Mouse (Mus musculus) adrenal gland, postnatal 4 days (tissue): ENCODE measurements at regions not wholly inside any gene's neighbourhood (a gene's known extent, or its start where the extent isn't known, plus 50 kb on each side); places are given as distances from the start of the nearest gene placed in this dataset.

Experiments used
- DNase-seq, 2 experiments: peaks; one replicate each; pipeline ENCODE4 v3.0.0; 2021 to 2022; ENCODE audit warnings: low spot score in 2 of 2, mixed read lengths in 2 of 2

DNA sequence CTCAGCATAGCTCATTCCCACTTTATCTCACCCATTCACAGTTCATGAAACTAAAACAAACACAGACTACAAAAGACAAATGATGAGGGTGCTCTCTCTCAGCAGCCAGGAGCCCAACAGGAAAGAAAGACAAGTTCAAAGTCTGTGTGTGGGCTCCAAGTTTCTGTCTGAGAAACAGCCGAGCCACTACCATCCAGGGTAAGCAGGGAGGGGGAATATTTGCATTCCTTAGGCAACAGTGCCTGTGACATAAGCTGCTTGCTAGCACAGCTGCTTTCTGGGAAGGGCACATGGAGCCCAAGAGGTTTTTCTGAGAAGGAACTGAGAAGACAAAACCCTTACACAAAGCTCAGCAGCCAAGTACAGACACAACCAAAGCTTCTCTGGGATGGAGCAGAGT lies 78.5 kb downstream of the Cmpk2 start:
- no peak for DNase-seq

DNA sequence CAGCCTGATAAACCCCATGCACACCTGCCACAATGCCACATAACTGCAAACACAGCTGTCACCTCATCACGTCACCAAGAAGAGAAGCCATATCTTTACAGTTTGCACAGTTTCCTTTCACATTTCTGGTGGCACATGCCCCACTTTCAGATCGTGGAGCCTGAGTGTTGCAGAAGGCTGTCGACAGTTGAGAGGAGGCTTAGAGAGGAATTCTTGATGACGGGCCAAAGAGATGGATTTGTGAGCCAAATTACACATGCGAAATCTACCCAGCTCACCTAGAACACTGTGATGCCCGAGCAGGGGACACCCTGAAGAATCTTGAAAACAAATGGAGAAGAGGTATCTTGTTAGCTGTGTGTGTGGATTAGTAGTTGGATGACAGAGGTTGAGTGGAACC lies 77.4 kb downstream of the Cmpk2 start:
- DNase-seq: no peak

DNA sequence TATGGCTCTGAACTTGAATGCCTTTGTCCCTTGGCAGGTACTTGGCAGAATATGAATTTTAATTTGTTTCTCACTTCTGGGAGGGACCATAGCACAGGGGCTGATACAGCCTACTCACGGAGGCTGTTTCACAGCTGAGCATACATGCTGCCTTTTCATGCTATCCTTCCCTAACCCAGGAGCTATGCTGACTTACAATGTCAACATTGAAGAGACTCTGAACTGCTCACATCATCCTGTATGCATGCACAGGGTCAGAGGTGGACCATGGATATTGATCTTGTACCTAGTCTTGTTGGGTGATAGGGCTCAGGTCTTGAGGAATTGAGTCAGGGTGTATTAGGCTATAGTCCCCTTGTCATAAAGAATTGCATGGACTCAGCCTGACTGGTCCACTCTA lies 74.5 kb downstream of the Cmpk2 start:
- DNase-seq: no peak

DNA sequence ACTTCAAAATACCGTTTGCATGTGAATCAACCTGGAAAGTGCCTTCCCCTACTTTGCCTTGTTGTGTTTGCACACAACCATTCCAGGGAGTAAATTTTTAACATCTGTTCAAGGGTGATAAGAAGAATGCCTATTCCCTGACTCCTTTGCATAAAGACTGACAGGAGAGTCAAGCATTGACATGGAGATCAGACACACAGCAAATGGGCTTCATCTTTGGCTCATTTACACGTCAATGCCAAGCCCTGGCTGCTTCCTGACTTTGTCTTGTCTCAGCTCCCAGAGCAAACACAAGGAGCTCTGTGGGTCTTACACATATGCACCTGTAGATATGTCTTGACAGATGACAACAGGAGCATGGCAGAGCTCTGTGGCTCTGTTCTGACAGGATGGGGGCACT lies 73.4 kb downstream of the Cmpk2 start:
- DNase-seq: no peak

DNA sequence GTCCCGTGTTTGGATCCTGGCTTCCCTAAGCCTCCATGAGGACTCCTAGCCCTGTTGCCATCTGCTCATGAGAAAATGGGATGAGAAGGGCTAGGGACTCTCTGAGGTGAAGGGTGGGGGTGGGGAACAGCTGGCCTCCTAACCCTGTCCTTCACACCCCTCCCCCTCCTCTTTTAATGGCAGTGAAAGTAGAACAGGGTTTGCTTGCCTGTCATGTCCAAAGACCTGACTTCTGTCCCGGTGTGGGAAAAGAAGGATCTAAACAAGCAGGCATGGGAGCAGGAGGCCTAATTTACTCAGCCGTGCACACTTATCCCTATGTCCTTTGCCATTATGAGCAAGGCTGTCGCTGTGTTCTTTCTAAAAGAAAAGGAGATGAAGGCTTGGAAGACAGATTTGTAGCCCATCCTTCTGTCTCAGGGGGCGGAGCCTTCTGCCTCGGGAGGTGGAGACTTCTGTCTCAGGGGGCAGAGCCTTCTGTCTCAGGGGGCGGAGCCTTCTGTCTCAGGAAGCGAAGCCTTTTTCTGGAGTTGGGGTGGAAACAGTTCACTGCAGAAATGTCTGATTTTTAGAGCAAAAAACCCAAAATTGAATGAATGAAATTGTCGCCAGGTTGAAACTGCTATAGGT lies 66.4 kb downstream of the Cmpk2 start:
- DNase-seq: no peak

DNA sequence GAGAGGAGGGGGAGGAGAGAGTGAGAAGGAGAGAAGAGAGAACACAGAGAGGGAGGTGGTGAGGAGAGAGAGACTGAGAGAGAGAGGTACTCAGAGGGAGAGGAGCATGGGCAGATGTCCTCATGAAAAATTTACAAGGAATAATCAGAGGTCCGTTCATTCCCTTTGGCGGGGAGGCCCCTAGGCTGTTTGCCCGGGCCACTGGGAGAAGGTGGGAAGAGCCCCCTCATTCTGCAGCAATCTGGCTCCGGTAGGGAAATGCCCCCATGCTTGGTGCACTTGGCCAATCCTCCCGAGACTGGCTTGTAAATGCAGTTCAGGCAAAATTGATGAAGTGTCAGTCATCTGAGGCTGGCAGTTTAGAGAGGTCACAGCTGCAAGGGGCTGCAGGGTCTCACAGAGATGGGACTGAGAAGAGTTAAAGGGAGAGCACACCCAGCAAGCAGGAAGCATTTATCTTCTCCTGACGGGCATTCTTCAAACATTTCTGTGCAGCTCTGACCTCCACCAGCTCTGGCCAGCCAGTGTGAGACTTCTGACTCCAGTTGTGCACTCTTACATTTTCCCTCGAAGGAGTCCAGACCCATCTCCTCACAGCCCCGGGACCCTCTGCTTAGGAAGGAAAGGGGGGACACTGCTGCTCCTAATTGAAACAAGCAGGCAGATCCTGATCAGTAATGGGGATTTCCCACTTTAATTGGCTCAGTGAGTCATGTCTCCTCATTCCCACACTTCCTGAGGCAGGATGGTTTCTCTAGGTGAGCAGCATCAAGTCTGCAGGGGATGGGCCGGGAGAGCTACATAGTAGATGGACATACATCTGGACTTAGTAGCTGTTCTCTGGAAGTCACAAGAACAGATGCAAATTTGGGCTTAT lies 65.5 kb downstream of the Cmpk2 start:
- no peak for DNase-seq

DNA sequence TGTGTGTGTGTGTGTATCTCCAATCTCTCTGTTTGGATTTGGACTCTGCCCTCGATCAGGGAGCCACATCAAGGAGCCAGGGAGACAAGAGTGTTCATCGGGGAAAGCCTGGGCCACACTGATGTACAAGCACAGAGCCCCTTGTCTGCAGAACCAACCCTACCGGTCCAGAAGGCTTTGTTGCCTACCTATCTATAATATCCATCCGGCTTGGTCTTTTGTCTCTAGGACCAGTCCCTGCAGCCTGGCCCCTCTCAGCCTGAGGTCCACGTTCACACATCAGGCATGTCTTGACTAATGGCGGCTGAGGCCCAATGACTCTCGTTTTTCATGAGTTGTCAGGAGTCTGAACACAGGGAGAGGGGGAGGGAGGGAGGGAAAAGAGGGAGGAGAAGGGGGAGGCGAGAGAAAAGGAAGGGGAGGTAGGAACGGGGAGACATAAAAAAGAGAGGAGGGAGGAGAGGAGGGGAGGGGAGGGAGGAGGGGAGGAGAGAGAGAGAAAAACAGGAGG lies 64.7 kb downstream of the Cmpk2 start:
- no peak for DNase-seq

DNA sequence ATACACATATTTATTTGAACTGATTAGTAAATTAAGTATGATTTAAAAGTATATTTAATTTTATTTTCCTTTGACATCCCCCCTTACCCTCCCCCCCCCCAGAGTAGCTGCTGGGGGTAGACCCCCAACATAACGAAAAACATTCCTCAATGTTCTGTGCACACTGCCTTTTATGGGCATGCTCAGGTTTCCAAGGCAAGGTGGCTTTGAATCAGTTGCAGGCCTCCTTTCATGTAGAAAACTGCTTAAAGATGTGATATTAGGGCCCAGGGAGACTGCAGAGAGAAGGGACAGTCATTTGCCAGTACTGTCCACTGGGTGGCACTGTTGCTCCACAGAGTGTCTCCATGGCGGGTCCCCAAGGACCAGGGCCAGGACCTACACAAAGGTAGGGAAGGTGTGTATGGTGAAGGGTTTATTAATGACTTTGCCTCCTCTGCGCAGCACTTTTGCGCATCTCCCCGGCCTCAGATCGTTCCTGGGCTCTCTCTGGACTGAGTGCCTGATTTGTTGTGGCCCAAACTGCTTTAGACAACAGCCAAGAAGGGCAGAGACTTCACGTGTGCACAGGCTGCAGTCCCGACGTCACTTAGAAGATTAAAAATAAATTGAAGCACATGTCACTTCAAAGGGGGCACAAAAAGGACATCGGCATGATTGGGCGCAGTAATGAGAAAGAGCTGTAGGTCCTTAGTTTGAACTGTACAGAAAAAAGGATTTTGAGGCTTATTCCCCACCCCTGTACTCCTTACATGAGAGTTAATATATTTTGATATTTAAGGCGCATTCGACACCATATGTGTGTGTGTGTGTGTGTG lies 64.0 kb downstream of the Cmpk2 start:
- peak; percentile 48 to 61 for DNase-seq

DNA sequence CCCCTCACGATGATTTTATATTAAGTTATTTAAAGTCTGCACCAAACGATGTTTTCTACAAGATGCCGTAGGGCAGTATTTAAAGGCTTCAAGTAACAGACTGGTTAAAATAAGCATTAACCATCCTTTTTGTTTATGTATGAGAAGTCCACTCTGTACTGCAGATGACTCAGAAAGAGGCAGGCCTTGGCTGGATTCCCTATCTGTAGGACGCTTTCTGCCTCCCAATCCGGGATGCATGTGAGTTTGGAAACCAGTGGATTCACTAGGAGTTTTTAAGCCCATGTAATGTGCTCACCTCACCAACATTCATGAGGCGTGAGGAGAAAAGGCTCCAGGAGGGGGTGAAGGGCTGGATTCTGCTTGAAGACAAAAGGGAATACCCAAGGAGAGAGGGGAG lies 63.1 kb downstream of the Cmpk2 start:
- no peak for DNase-seq
